Mouse (Mus musculus) limb, embryonic 10.5 days (tissue): Measurements from ENCODE around the gene Plcb1. TPM values are rescaled to one million over a fixed set of nuclear protein-coding genes. Genes with fewer than 3 reads are reported as not detected.

Experiments
- DNase-seq: peaks from one replicate; pipeline ENCODE4 v3.0.0-alpha.2; 2017; ENCODE audit warnings: low spot score
- H3K27ac ChIP-seq: fragments of 300-500 bp; sonication (generic); 2 replicates; pipeline ENCODE4 v1.5.1; 2016; ENCODE audit warnings: mild to moderate bottlenecking
- H3K27me3 ChIP-seq: fragments of 300-500 bp; sonication (generic); 2 replicates; pipeline ENCODE4 v1.6.1; 2016; ENCODE audit warnings: low read depth, mild to moderate bottlenecking; ENCODE audit not compliant: poor library complexity, severe bottlenecking
- H3K36me3 ChIP-seq: fragments of 300-500 bp; sonication (generic); 2 replicates; pipeline ENCODE4 v1.6.1; 2016; ENCODE audit warnings: mild to moderate bottlenecking, moderate library complexity
- H3K4me1 ChIP-seq: fragments of 300-500 bp; sonication (generic); 2 replicates; pipeline ENCODE4 v1.6.1; 2016
- H3K4me3 ChIP-seq: fragments of 300-500 bp; sonication (generic); 2 replicates; pipeline ENCODE4 v1.5.1; 2016; ENCODE audit warnings: mild to moderate bottlenecking, moderate library complexity
- H3K9me3 ChIP-seq: fragments of 300-500 bp; sonication (generic); replicated peaks from 2 replicates; pipeline ENCODE4 v1.6.1; 2016; ENCODE audit warnings: mild to moderate bottlenecking
- WGBS: fragments of 180-500 bp; shearing (Covaris S2); methylation state at CpG from one replicate; pipeline ENCODE4 v1.1.7; 2016; 5-methylcytosine and 5-hydroxymethylcytosine counted together
- polyA plus RNA-seq: library from polyadenylated mRNA; unstranded; fragments of >200 nt; fragmentation: Nextera tagmentation; extraction: Ambion mirVana; gene quantifications from 2 replicates; pipeline ENCODE4 v1.2.1, GENCODE M21; 2016

Gene Plcb1
- polyA plus RNA-seq, 1 experiment from 2014 or later: 12.2 TPM

DNA sequence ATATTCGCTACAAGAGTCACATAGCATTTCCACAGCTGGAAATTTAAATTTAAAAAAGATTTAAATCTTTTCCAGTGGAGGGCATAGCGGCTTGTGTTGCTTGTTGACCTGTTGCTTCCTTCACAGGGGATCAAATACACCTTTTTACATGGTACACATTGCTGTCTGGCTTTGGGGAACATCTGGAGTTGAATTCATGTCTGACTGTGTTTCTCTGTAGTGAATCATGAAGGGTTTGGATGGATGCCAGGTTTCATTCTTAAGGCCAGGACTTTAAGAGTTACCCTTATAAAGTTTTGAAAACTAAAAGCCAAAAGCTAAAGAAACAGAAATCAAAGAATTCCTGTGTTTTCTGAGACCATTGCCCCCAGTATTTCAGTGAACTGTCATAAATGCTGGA is 232.8 kb downstream of the Plcb1 start:
- WGBS: 88% methylated on average over 2 of the region's 2 CpGs
- Histone ChIP-seq H3K36me3 (no peaks in the 10 kb centered on the region), H3K4me1 (peaks cover 15% of the 10 kb centered on the region), H3K4me3 (no peak overlapping the region), H3K9me3 (no peaks in the 10 kb centered on the region), H3K27me3 (no peaks in the 10 kb centered on the region), H3K27ac (no peak overlapping the region; the same call in 1 of the 2 replicates)
- no peak for DNase-seq

DNA sequence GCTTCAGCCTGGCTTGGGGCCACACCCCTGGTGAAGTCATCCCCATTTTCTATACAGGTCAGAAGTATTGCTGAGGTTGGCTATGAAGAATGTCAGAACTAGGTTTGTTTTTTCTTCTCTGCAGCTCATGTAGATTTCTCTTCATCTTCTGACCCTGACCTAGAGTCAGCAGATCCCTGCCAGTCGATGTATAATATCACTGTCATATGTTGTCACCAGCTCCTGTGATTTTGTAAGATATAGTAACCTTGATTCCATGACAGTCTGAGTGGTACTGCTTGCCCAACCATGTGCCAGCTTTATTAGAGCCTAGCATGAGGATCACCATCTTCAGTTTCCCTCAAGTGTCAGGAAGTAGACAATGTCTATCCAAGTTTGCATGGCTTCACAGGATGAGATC is 233.7 kb downstream of the Plcb1 start:
- Histone ChIP-seq H3K27ac (no peak overlapping the region), H3K4me1 (peaks cover 15% of the 10 kb centered on the region), H3K4me3 (no peak overlapping the region), H3K36me3 (no peaks in the 10 kb centered on the region), H3K27me3 (no peaks in the 10 kb centered on the region), H3K9me3 (no peaks in the 10 kb centered on the region)
- no peak for DNase-seq
- WGBS: 84% methylated on average over 1 of the region's 1 CpGs

DNA sequence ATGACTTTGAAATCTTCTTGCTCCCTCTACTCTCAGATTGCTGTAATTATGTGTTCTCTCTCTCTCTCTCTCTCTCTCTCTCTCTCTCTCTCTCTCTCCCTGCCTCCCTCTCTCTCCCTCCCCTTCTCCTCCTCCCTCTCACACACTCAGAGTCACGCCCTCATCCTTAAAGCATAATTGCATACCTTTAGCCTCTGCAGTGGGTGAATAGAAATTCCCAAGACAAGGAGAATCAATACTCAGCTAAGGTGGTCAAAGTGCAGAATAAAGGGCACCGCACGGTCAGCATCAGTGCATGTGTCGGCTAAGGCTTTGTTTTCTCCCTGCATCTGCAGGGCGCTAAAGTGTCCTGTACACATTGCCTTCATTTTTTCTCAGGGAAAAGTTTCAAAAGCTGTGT is 243.4 kb downstream of the Plcb1 start:
- no peaks in the 10 kb centered on the region for H3K36me3 ChIP-seq
- no peaks in the 10 kb centered on the region for H3K27me3 ChIP-seq
- no peaks in the 10 kb centered on the region for H3K9me3 ChIP-seq
- H3K4me1 ChIP-seq: peaks cover 18% of the 10 kb centered on the region
- DNase-seq: no peak
- no peak overlapping the region for H3K4me3 ChIP-seq
- 66% methylated on average over 5 of the region's 5 CpGs for WGBS
- peak overlapping the region; percentile 42; the same call in 1 of the 2 replicates for H3K27ac ChIP-seq

DNA sequence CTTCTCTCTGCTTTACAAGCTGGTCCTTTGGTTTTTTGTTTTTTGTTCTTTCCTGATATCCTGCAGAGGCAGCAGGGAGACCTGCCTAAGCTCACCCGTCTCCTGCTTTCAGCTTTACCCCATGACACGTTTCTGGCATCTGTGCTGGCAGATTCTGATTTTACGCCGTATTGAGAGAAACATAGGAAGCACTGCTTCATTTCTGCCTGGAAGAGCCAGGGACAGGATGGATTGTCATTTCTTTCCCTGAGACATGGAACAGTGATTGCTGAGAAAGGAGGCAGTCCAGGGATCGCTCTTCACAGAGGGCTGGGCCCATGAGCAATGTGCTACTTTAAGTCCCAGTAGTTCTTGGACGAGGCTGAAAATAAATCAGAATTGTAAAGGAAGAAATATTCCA is 243.8 kb downstream of the Plcb1 start:
- Histone ChIP-seq H3K9me3 (no peaks in the 10 kb centered on the region), H3K36me3 (no peaks in the 10 kb centered on the region), H3K4me1 (peaks cover 20% of the 10 kb centered on the region), H3K27me3 (no peaks in the 10 kb centered on the region), H3K4me3 (no peak overlapping the region), H3K27ac (peak overlapping the region; percentile 42; the same call in 1 of the 2 replicates)
- DNase-seq: no peak
- 62% methylated on average over 6 of the region's 6 CpGs for WGBS

DNA sequence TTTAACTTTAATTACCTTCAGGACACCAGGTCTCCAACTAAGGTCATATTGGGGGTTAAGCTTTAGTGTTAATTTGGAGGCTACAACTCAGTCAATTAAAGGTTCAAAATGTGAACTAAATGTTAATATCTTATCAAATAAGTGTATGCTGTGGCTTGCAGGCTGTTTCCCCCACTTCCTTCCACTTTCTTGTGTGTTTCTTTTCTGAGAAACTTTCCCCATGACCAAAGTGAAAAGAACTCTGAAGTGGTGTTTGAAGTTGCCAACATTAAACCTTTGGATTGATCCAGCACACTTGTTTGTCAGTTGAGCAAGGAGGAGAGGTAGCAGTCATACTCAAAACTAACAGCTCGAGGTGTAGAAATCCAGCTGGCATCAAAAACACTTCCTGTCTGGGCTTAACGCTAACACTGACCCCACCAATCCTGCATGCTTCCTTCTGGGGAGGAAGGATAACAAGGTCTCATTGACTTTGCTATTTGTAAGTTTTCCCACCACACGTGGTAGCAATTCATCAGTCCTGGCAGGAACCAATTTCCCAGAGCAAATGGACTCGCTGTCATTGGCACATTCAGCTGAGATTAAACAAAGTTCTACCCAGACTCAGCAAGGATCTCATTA is 249.9 kb downstream of the Plcb1 start:
- Histone ChIP-seq H3K9me3 (no peaks in the 10 kb centered on the region), H3K36me3 (no peaks in the 10 kb centered on the region), H3K4me1 (peaks cover 45% of the 10 kb centered on the region), H3K27ac (peak overlapping the region; percentile 70), H3K4me3 (no peak overlapping the region), H3K27me3 (no peaks in the 10 kb centered on the region)
- WGBS: 4% methylated on average over 4 of the region's 4 CpGs
- DNase-seq: peak; percentile 63

DNA sequence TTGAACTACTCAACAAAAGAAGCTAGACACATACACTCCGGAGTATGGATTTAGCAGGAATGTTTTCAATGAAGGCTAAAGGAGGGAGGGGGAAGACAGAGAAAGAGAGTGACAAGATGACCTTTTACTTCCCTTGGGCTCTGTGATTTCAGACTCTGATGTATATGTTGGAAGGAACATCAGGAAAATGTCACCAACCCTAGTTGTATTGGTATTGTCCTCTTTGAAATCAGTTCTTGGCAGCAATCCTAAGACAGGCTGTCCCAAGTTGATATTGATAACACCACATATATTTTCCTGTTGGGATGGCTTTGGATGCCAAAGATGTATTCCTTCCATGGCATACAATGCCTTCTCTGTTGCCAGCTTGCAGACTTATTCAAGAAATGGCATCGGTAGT is 262.9 kb downstream of the Plcb1 start:
- Histone ChIP-seq H3K4me1 (no peaks in the 10 kb centered on the region), H3K27me3 (no peaks in the 10 kb centered on the region), H3K27ac (no peak overlapping the region), H3K36me3 (no peaks in the 10 kb centered on the region), H3K9me3 (no peaks in the 10 kb centered on the region), H3K4me3 (no peak overlapping the region)
- 85% methylated on average over 2 of the region's 2 CpGs for WGBS
- DNase-seq: no peak

DNA sequence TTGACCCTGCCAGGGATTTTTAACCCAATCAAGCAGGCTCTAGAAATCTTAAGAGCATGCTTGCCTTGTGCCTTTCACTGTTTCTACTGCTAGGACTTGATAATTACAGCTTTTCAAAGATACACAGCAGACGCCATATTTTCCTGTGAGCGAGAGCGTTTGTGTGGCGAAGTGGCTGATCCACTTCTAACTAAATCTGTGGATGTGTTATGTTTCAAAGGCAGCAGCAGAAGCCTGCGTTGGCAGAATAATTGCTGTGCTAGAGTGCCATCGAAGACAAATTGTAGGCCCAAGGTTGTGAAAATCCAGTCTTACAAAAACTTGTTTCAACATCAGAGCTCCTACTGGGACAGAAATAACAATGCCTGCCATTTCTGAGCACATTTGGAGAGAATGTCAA is 263.4 kb downstream of the Plcb1 start:
- Histone ChIP-seq H3K4me3 (no peak overlapping the region), H3K9me3 (no peaks in the 10 kb centered on the region), H3K4me1 (no peaks in the 10 kb centered on the region), H3K27ac (no peak overlapping the region), H3K27me3 (no peaks in the 10 kb centered on the region), H3K36me3 (no peaks in the 10 kb centered on the region)
- WGBS: 79% methylated on average over 6 of the region's 6 CpGs
- DNase-seq: no peak

DNA sequence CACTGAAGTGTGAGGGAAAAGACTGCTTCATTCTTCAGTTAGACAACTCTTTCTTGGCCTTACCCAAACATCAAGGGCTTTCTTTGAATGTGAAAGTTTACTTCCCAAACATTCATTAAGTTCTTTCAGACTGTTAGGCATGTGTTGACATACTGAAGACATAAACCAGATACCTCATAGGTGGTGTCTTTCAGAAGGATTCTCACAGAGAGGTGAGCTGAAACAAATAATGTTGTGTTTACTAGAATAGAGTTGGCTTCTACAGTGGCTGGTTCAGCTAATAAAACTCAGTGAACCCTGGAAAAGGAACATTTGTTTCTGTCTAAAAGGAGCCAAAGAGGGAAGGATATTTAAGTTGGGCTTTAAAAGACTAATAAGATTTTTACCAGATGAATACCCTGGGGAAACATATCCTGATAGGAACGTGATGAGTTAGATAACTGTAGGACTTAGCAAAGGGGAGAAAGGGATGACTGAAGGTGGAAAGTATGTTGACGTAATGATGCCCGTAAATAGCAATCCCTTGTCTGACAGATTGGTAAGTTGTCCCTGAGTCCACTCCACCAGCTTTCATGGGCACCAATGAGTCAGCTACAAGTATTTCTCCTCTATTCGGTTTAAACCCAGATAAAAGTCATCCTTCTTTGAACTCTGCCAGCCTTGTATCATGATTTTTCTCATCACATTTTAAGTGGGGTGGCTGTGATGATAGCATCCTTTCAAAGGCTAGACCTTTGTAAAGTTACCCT is 265.8 kb downstream of the Plcb1 start:
- no peak for DNase-seq
- no peaks in the 10 kb centered on the region for H3K36me3 ChIP-seq
- no peak overlapping the region for H3K4me3 ChIP-seq
- H3K27ac ChIP-seq: no peak overlapping the region
- H3K4me1 ChIP-seq: no peaks in the 10 kb centered on the region
- H3K27me3 ChIP-seq: no peaks in the 10 kb centered on the region
- H3K9me3 ChIP-seq: no peaks in the 10 kb centered on the region
- WGBS: 83% methylated on average over 4 of the region's 4 CpGs

DNA sequence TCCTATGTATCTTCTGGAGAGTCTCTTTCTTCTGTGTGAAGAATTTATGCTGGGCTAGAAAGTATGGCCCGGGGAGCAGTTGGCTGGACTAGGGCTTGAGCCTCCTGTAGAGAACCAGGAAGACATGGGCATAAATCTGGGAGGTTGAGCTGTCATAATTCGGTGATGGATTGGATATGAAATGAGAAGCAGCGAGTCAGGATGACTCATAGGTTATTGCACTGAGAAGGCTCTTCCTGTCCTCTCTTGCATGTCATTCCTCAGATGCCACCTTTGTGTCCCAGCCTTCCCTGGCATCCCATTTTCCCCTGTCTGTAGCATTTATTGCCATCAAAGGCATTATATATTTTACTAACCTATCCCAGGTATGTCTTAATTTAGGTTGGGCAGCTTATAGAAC is 267.5 kb downstream of the Plcb1 start:
- no peaks in the 10 kb centered on the region for H3K9me3 ChIP-seq
- no peaks in the 10 kb centered on the region for H3K4me1 ChIP-seq
- H3K27me3 ChIP-seq: no peaks in the 10 kb centered on the region
- whole genome bisulfite sequencing: 92% methylated on average over 3 of the region's 3 CpGs
- DNase-seq: no peak
- no peaks in the 10 kb centered on the region for H3K36me3 ChIP-seq
- no peak overlapping the region for H3K27ac ChIP-seq
- H3K4me3 ChIP-seq: no peak overlapping the region

DNA sequence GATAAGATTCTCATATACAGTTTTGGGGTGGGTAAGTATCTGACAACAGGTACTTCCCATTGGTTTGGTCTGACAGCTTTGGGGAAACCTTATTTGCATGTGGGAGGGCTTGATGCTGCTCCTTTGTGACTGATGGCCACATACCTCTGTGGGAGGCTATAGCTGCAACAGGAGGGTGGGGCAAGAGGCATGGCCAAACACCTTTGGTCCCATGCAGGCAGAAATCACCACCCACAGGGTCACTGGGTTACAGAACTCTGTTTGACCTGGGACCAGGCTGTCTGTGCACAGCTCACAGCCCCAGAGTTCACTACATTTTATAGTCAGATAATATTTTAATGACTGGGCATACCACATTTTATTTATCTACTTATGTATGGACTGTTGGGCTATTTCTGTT is 281.6 kb downstream of the Plcb1 start:
- H3K4me1 ChIP-seq: no peaks in the 10 kb centered on the region
- H3K27me3 ChIP-seq: no peaks in the 10 kb centered on the region
- no peaks in the 10 kb centered on the region for H3K9me3 ChIP-seq
- no peaks in the 10 kb centered on the region for H3K36me3 ChIP-seq
- DNase-seq: no peak
- H3K4me3 ChIP-seq: no peak overlapping the region
- H3K27ac ChIP-seq: no peak overlapping the region

DNA sequence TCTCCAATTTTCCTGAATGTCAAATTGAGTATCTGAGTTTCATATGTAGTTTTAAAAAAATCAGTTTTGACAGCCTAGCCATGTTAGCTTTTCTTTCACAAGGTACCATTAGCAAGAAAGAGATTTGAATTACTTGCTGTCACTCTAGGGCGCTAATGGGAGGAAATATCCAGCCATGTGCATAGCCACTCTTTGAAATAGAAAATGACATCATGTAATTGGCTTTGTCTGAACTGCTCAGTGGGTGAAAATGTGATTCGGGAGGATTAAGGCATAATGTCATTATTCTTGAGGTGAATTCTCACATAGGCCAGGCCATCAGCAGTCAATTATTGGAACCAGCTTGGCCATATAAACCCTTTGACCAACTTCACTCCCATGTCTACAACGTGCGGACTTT is 285.5 kb downstream of the Plcb1 start:
- Histone ChIP-seq H3K4me3 (no peak overlapping the region), H3K36me3 (no peaks in the 10 kb centered on the region), H3K4me1 (no peaks in the 10 kb centered on the region), H3K27me3 (no peaks in the 10 kb centered on the region), H3K9me3 (no peaks in the 10 kb centered on the region), H3K27ac (no peak overlapping the region)
- no peak for DNase-seq
- 84% methylated on average over 4 of the region's 4 CpGs for WGBS

DNA sequence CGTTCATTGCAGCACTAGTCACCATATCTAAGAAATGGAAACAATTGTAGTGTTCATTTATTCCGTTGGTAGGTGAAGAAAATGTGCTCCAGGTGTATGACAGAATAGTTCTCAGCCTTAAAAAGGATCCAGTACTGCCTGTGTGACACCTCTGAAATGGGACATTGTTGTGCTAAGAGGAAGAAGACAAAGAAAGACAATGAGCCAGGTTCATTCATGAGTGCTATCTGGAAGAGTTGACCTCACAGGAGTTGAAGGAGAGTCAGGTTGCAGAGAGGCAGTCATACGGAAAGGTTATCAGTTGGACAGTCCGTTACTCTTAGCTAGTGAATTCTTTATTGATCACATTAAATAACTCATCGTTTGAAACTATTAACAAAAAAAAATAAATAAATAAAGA is 286.6 kb downstream of the Plcb1 start:
- H3K9me3 ChIP-seq: no peaks in the 10 kb centered on the region
- H3K4me1 ChIP-seq: no peaks in the 10 kb centered on the region
- H3K27me3 ChIP-seq: no peaks in the 10 kb centered on the region
- no peak for DNase-seq
- no peak overlapping the region for H3K27ac ChIP-seq
- H3K4me3 ChIP-seq: no peak overlapping the region
- no peaks in the 10 kb centered on the region for H3K36me3 ChIP-seq
- WGBS: 88% methylated on average over 5 of the region's 5 CpGs

DNA sequence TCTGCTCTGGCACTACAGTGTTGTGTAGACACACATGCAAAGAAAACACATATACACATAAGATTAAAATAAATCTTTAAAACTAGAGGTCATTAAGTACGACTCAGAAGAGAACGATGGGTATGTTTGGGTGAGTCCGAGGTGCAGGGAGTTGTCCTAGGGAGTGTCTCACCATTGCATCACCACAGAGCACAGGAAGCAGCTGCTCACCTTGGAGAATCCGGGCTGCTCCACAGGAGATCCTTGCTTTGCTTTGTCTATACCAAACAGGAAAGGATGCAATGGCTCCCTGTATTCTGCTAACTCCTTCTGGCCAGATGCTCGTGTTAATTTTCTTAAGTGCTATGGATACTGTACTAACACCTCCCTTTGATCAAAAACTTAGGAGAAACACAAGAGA is 287.1 kb downstream of the Plcb1 start:
- 83% methylated on average over 5 of the region's 5 CpGs for WGBS
- H3K4me3 ChIP-seq: no peak overlapping the region
- H3K4me1 ChIP-seq: no peaks in the 10 kb centered on the region
- no peak overlapping the region for H3K27ac ChIP-seq
- H3K9me3 ChIP-seq: no peaks in the 10 kb centered on the region
- no peak for DNase-seq
- H3K27me3 ChIP-seq: no peaks in the 10 kb centered on the region
- no peaks in the 10 kb centered on the region for H3K36me3 ChIP-seq

DNA sequence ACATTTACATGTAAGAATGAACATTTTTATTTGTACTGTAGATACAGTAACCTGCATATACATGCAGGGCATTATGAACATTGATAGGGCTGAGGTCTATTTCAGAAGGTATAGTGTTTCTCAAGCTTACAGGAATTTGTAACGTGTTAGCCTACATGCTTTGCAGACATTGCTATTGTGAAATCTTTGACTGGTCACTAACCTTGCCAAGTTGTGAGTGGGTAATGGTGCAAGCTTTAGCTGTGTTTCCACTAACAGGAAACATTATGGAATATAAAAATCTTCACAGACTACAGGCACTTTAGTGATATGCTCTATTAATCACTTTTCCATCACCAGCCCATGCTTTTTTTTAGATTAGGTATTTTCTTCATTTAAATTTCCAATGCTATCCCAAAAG is 289.5 kb downstream of the Plcb1 start:
- Histone ChIP-seq H3K36me3 (no peaks in the 10 kb centered on the region), H3K4me3 (no peak overlapping the region), H3K27me3 (no peaks in the 10 kb centered on the region), H3K9me3 (no peaks in the 10 kb centered on the region), H3K27ac (no peak overlapping the region), H3K4me1 (no peaks in the 10 kb centered on the region)
- WGBS: 91% methylated on average over 1 of the region's 1 CpGs
- DNase-seq: no peak
